Mouse (Mus musculus) cerebellum, adult 2 months (tissue): ENCODE results near the gene Msi2. TPM values are rescaled to one million over a fixed set of nuclear protein-coding genes. Genes with fewer than 3 reads are reported as not detected.

ENCODE experiments used
- DNase-seq, 2 experiments: peaks; one replicate each; pipeline ENCODE4 v3.0.0; 2021
- H3K27ac ChIP-seq: fragments of 200-500 bp; 2 replicates; pipeline ENCODE4 v1.5.1; 2012; ENCODE audit warnings: low read length, control low read depth, inconsistent platforms; ENCODE audit not compliant: insufficient read depth
- H3K27me3 ChIP-seq: fragments of 200-500 bp; 2 replicates; pipeline ENCODE4 v1.6.1; 2012; ENCODE audit warnings: inconsistent platforms, mild to moderate bottlenecking, low read length, moderate library complexity; ENCODE audit not compliant: control insufficient read depth, insufficient read depth
- H3K4me1 ChIP-seq: fragments of 200-500 bp; 2 replicates; pipeline ENCODE4 v1.6.1; 2011; ENCODE audit warnings: low read length; ENCODE audit not compliant: control insufficient read depth, insufficient read depth
- H3K4me3 ChIP-seq: fragments of 200-500 bp; replicated peaks from 2 replicates; pipeline ENCODE3; 2011; ENCODE audit warnings: mild to moderate bottlenecking, low read depth, low read length, control low read depth; ENCODE audit not compliant: insufficient read depth
- CTCF ChIP-seq: fragments of 200-500 bp; IDR thresholded peaks from 2 replicates; pipeline ENCODE4 v1.5.1; 2011; ENCODE audit warnings: low read depth, mild to moderate bottlenecking, control low read depth, low read length, moderate library complexity, borderline replicate concordance; ENCODE audit not compliant: insufficient read depth
- POLR2A ChIP-seq: fragments of 200-500 bp; IDR thresholded peaks from 2 replicates; pipeline ENCODE4 v1.6.1; 2011; ENCODE audit warnings: low read length, control low read depth, borderline replicate concordance; ENCODE audit not compliant: insufficient read depth
- WGBS: fragments of 180-500 bp; shearing (Covaris S2); methylation state at CpG from one replicate; pipeline ENCODE4 v1.1.7; 2018; 5-methylcytosine and 5-hydroxymethylcytosine counted together
- polyA plus RNA-seq: library from polyadenylated mRNA; depleted of rRNA; stranded (reverse); fragments of >200 nt; gene quantifications from 2 replicates; pipeline ENCODE4 v1.2.3, GENCODE M21; 2012; rRNA removed

Msi2 gene
- 87.3 and 87.5 TPM in 2 replicates for polyA plus RNA-seq

- peaks cover 4% of the 10 kb centered on the region for H3K4me1 ChIP-seq
- DNase-seq: peak; percentile 92 to 93
- peak within 1 kb of the TSS; percentile 89 for H3K27ac ChIP-seq
- no peaks in the 10 kb centered on the region for H3K27me3 ChIP-seq
- H3K4me3 ChIP-seq: peak within 1 kb of the TSS; percentile 73
- WGBS: 1% methylated on average over 42 of the region's 84 CpGs
- TF ChIP-seq POLR2A (peak; percentile 45), CTCF (no peak)
Observed at GRCm38 (mm10) chr11:88718050-88718765, at the start of gene Msi2. Msi2 (minus strand) TSS chr11:88718513.

DNA sequence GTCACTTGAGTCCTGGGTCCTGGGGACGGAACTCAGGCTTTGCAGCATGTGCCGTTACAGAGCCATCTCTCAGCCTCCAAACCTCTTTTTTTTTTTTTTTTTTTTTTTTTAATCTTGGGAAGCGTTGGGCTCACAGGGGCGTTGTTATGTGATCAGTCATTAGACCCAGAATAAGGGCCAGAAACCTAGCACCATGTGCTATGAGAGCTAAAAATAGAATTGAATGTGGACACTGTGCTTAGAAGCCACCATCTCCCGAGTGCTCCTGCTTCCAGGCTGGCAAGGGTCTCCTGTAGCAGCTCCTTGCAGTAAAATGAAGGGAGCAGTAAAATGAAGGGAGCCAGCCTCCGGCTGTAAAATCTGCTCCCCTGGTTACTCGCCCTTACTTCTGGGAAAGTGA lies 47.3 kb upstream of the Msi2 start:
- Histone ChIP-seq H3K4me3 (no peak overlapping the region), H3K27me3 (no peaks in the 10 kb centered on the region), H3K27ac (no peak overlapping the region), H3K4me1 (no peaks in the 10 kb centered on the region)
- no peak for DNase-seq
- TF ChIP-seq CTCF (no peak), POLR2A (no peak)
- 45% methylated on average over 7 of the region's 7 CpGs for WGBS

- peak; percentile 3 to 13 for DNase-seq
- TF ChIP-seq POLR2A (no peak), CTCF (no peak)
- WGBS: 57% methylated on average over 13 of the region's 13 CpGs
- no peak overlapping the region for H3K27ac ChIP-seq
- H3K27me3 ChIP-seq: no peaks in the 10 kb centered on the region
- no peaks in the 10 kb centered on the region for H3K4me1 ChIP-seq
- no peak overlapping the region for H3K4me3 ChIP-seq
Observed at GRCm38 (mm10) chr11:88763371-88763770, 45.1 kb upstream of the Msi2 start.

DNA sequence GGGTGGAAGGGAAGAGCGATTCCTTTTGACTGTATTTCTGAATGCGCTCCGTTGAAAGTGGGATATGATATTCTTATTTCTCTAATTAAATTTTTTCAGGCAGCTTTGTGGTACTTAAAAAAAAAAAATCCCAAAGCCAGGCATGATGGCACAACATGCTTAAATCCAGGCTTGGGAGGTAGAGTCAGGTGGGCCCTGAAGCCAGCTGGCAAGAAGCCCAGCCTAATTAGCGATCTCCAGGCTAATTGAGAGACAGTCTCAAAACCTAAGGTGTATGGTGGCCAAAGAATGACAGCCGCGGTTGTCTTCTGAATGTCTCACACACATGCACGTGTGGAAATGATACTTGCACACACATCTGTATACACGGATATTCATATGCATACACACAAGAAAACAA lies 41.2 kb upstream of the Msi2 start:
- no peaks in the 10 kb centered on the region for H3K27me3 ChIP-seq
- WGBS: 59% methylated on average over 8 of the region's 8 CpGs
- TF ChIP-seq CTCF (no peak), POLR2A (no peak)
- H3K4me1 ChIP-seq: no peaks in the 10 kb centered on the region
- no peak overlapping the region for H3K27ac ChIP-seq
- H3K4me3 ChIP-seq: no peak overlapping the region
- DNase-seq: no peak

DNA sequence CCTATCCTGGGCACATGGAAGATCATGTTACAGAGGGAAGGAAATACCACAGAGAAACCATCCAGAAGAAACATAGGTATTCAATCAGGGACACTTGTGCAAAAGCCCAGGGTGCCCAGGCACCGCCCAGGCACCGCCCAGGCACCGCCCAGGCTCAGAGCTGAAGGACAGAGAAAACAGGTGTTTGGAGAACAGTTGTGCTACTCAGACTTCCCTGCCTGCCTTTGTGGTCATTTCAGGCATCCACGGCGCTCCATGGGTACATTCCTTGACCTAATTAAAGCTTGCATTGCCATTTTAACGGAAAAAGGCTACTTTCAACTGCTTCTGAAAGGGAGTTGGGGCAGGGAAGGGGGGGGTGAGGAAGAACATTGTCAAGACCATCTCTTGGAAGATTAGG lies 40.1 kb upstream of the Msi2 start:
- Histone ChIP-seq H3K27me3 (no peaks in the 10 kb centered on the region), H3K4me1 (no peaks in the 10 kb centered on the region), H3K4me3 (no peak overlapping the region), H3K27ac (no peak overlapping the region)
- TF ChIP-seq CTCF (no peak), POLR2A (no peak)
- whole genome bisulfite sequencing: 62% methylated on average over 6 of the region's 6 CpGs
- DNase-seq: no peak

DNA sequence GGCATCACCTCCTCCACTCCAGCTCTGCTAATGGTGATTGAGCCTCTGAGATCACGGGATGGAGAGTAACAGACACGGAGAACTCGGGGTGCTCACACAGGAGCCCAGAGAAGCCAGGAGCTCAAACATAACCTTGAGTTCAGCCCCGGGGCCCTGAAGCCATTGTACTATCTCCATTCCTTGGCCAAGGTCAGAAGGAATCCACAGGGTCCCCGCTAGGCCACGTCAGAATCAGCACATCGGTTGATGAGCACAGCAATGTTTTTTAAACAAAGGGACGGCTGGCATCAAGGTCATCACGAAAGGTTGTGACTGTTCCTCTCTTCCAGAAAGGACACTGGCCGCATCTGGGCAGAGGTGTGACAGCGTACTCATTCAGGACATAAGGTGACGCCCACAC lies 27.0 kb upstream of the Msi2 start:
- no peaks in the 10 kb centered on the region for H3K4me1 ChIP-seq
- no peak overlapping the region for H3K27ac ChIP-seq
- DNase-seq: no peak
- H3K27me3 ChIP-seq: no peaks in the 10 kb centered on the region
- WGBS: 84% methylated on average over 12 of the region's 12 CpGs
- TF ChIP-seq POLR2A: no peak
- TF ChIP-seq CTCF: no peak
- no peak overlapping the region for H3K4me3 ChIP-seq

DNA sequence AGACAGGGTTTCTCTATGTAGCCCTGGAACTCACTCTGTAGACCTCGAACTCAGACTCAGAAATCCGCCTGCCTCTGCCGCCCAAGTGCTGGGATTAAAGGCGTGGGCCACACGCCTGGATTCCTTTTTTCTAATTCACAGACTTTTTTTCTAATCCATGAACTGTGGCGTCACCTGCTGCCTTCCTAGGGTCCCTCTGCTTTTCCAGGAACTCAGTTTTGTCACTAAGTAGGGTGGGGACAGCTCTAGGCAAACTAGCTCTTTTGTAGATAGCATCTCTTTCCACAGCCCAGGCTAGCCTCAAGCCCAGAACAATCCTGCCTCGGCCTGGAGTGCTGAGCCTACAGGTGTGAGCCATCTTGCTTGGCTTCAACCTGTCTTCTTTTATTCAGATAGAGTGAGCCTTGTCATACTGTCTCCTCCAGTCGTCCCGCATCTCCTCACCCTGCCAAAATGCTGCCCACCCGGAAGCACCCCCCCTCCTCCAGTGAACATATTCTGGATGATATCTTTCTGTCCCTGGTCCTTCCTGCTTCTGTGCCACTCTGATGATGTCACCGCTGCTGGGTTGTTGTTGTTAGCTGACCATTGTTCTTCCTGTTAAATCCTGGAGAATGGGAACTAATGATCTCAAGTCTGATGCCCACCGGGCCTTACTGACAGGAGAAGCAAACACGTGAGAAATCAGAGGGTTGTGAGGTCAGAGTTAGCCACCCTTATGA lies 21.4 kb upstream of the Msi2 start:
- WGBS: 87% methylated on average over 13 of the region's 13 CpGs
- H3K27ac ChIP-seq: no peak overlapping the region
- H3K4me3 ChIP-seq: no peak overlapping the region
- H3K27me3 ChIP-seq: no peaks in the 10 kb centered on the region
- TF ChIP-seq CTCF (no peak), POLR2A (no peak)
- no peak for DNase-seq
- no peaks in the 10 kb centered on the region for H3K4me1 ChIP-seq

- no peak for DNase-seq
- WGBS: 22% methylated on average over 5 of the region's 5 CpGs
- Histone ChIP-seq H3K4me1 (no peaks in the 10 kb centered on the region), H3K4me3 (no peak overlapping the region), H3K27ac (no peak overlapping the region), H3K27me3 (no peaks in the 10 kb centered on the region)
- TF ChIP-seq POLR2A: no peak
- TF ChIP-seq CTCF: no peak
Observed at GRCm38 (mm10) chr11:88729363-88729762, 11.1 kb upstream of the Msi2 start.
